Mouse (Mus musculus) adrenal gland, adult 18-20 months (tissue): ENCODE measurements at regions not wholly inside any gene's neighbourhood (a gene's known extent, or its start where the extent isn't known, plus 50 kb on each side); places are given as distances from the start of the nearest gene placed in this dataset.

Experiments used
- DNase-seq, 2 experiments: peaks; one replicate each; pipeline ENCODE4 v3.0.0; 2021 to 2022; ENCODE audit warnings: low spot score in 2 of 2

GRCm38 (mm10) chr8:8562268-8562667, 98.8 kb downstream of the Efnb2 start:
- DNase-seq: no peak

- DNase-seq: no peak
Observed at GRCm38 (mm10) chr8:8558050-8558449, 103.0 kb downstream of the Efnb2 start.

- no peak for DNase-seq
Observed at GRCm38 (mm10) chr8:8556152-8556551, 104.9 kb downstream of the Efnb2 start.

- no peak for DNase-seq
Observed at GRCm38 (mm10) chr8:8554691-8555090, 106.4 kb downstream of the Efnb2 start.

- DNase-seq: no peak
Observed at GRCm38 (mm10) chr8:8552779-8553178, 108.3 kb downstream of the Efnb2 start.

- DNase-seq: no peak
Observed at GRCm38 (mm10) chr8:8536626-8537025, 124.4 kb downstream of the Efnb2 start.

GRCm38 (mm10) chr8:8534787-8535186, 126.3 kb downstream of the Efnb2 start:
- DNase-seq: no peak

GRCm38 (mm10) chr8:8532907-8533306, 128.1 kb downstream of the Efnb2 start:
- DNase-seq: peak in 1 of 2 experiments; percentile 16

GRCm38 (mm10) chr8:8530540-8530939, 130.5 kb downstream of the Efnb2 start:
- DNase-seq: no peak

GRCm38 (mm10) chr8:8521532-8521931, 139.5 kb downstream of the Efnb2 start:
- no peak for DNase-seq

GRCm38 (mm10) chr8:8519772-8520191, 141.3 kb downstream of the Efnb2 start:
- no peak for DNase-seq

GRCm38 (mm10) chr8:8517599-8517998, 143.4 kb downstream of the Efnb2 start:
- DNase-seq: no peak

- DNase-seq: no peak
Observed at GRCm38 (mm10) chr8:8516272-8516671, 144.8 kb downstream of the Efnb2 start.

GRCm38 (mm10) chr8:8499921-8500320, 161.1 kb downstream of the Efnb2 start:
- no peak for DNase-seq

GRCm38 (mm10) chr8:8498753-8499152, 162.3 kb downstream of the Efnb2 start:
- no peak for DNase-seq

GRCm38 (mm10) chr8:8495472-8495871, 165.6 kb downstream of the Efnb2 start:
- DNase-seq: no peak

- no peak for DNase-seq
Observed at GRCm38 (mm10) chr8:8494281-8494680, 166.8 kb downstream of the Efnb2 start.

- DNase-seq: no peak
Observed at GRCm38 (mm10) chr8:8491908-8492307, 169.1 kb downstream of the Efnb2 start.

- no peak for DNase-seq
Observed at GRCm38 (mm10) chr8:8489784-8490183, 171.3 kb downstream of the Efnb2 start.

- no peak for DNase-seq
Observed at GRCm38 (mm10) chr8:8488695-8489571, 172.1 kb downstream of the Efnb2 start.

- DNase-seq: peak in 1 of 2 experiments; percentile 22
Observed at GRCm38 (mm10) chr8:8488191-8488694, 172.8 kb downstream of the Efnb2 start.

- DNase-seq: peak in 1 of 2 experiments; percentile 24
Observed at GRCm38 (mm10) chr8:8487706-8488105, 173.3 kb downstream of the Efnb2 start.

GRCm38 (mm10) chr8:8486866-8487265, 174.2 kb downstream of the Efnb2 start:
- DNase-seq: no peak
